Mouse (Mus musculus): Measurements from ENCODE around the gene Tecpr2. TPM values are rescaled to one million over a fixed set of nuclear protein-coding genes. Genes with fewer than 3 reads are reported as not detected.

Tecpr2 gene
- polyA plus RNA-seq, 1 experiment = 20.2 TPM

DNA sequence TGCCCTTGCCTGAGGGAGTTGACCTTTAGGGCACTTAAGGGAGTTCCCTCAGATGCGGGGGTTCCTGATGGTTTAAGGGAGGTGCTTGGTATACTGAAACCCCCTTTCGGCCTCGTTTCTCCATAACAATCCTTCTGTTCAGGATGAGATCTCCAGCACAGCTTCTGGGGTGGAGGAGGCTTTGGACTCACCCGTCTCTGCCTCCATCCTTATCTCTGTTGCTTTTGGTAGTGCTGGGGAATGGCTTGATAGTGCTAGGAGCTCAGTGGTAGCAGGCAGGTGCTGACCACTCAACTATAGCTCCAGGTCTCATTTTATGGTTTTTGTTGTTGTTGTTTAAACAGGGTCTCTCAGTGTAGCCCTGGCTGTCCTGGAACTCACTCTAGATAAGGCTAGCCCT is 77.0 kb downstream of the Tecpr2 start:
- TF ChIP-seq CTCF (IDR thresholded peaks at IDR 0.05; ENCODE audit: borderline replicate concordance, insufficient read depth, low read depth, low read length) = no peak
- TF ChIP-seq POLR2A (IDR thresholded peaks at IDR 0.05; ENCODE audit: borderline replicate concordance, insufficient read depth, low read length) = no peak
- H3K4me3 ChIP-seq (replicated peaks; ENCODE audit: insufficient read depth, low read depth, low read length) = no peak overlapping the region
- no peak for DNase-seq
- no peaks in the 10 kb centered on the region for H3K27me3 ChIP-seq (ENCODE audit: control insufficient read depth, insufficient read depth, low read length)
- WGBS = 95% methylated on average over 4 of the region's 4 CpGs
- H3K4me1 ChIP-seq (ENCODE audit: control insufficient read depth, insufficient read depth, low read length) = peaks cover 8% of the 10 kb centered on the region
- no peak overlapping the region for H3K27ac ChIP-seq (ENCODE audit: insufficient read depth, low read length)

DNA sequence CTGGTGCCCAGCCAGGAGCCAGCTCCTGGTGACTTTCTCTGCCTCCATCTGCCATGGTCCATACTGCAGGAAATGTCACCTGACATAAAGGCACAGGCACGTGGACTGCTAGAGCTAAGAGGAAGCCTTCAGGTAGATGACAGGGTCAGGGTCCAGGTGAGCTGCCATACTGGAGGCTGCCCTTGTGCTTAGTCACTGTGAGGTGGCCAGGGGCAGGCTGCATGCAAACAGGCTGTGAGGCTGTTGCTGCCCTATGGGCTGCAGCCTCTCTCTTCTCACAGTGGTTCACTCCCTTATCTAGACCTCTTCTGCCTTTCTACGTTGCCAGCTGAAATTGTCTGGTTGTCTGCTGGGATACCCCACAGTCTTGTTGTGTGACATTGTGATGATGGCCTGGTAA is 78.1 kb downstream of the Tecpr2 start:
- no peak for TF ChIP-seq POLR2A (IDR thresholded peaks at IDR 0.05; ENCODE audit: borderline replicate concordance, insufficient read depth, low read length)
- no peak for TF ChIP-seq CTCF (IDR thresholded peaks at IDR 0.05; ENCODE audit: borderline replicate concordance, insufficient read depth, low read depth, low read length)
- no peak overlapping the region for H3K4me3 ChIP-seq (replicated peaks; ENCODE audit: insufficient read depth, low read depth, low read length)
- no peak overlapping the region for H3K27ac ChIP-seq (ENCODE audit: insufficient read depth, low read length)
- H3K4me1 ChIP-seq (ENCODE audit: control insufficient read depth, insufficient read depth, low read length) = peaks cover 8% of the 10 kb centered on the region
- 81% methylated on average over 2 of the region's 2 CpGs for WGBS
- no peaks in the 10 kb centered on the region for H3K27me3 ChIP-seq (ENCODE audit: control insufficient read depth, insufficient read depth, low read length)
- no peak for DNase-seq

DNA sequence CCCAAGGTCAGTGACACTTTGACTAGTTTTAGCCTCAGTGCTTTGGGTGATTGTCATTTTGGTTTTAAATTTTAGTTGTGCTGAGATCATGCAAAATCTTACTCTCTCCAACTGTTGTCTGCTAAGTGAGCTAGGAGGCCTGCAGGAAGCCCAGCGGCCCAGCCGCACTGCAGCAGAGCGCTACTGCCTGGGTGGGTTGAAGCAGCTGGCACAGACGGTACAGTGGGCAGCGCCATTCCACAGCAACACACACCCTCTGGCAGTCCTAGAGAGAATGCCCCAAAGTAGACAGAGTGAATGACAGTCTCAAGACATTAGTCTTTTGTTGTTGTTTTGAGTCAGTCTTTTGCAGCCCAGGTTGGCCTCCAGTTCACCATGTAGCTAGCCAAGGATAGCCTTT is 81.3 kb downstream of the Tecpr2 start:
- H3K27me3 ChIP-seq (ENCODE audit: control insufficient read depth, insufficient read depth, low read length) = no peaks in the 10 kb centered on the region
- TF ChIP-seq CTCF (IDR thresholded peaks at IDR 0.05; ENCODE audit: borderline replicate concordance, insufficient read depth, low read depth, low read length) = no peak
- TF ChIP-seq POLR2A (IDR thresholded peaks at IDR 0.05; ENCODE audit: borderline replicate concordance, insufficient read depth, low read length) = no peak
- no peak overlapping the region for H3K27ac ChIP-seq (ENCODE audit: insufficient read depth, low read length)
- no peak overlapping the region for H3K4me3 ChIP-seq (replicated peaks; ENCODE audit: insufficient read depth, low read depth, low read length)
- WGBS = 88% methylated on average over 5 of the region's 5 CpGs
- DNase-seq = no peak
- peaks cover 26% of the 10 kb centered on the region for H3K4me1 ChIP-seq (ENCODE audit: control insufficient read depth, insufficient read depth, low read length)

DNA sequence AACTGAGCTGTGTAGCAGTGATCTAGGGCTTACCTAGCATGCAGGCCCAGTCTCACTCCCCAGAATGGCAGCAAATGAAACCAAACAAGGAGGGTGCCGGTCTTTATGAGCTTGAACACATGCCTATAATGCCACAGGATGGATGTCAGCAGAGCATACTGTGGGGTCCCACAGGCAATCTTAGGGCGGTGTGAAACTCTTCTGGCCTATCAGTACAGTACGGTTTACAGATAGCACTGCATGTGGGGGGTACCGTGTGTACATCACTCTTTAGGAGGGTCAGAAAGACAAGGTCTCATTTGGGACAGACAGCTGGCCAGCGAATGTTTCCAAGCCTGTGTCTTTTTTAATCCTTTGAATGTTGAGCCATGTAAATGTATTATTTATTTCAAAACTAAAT is 82.9 kb downstream of the Tecpr2 start:
- Histone ChIP-seq H3K4me1 (ENCODE audit: control insufficient read depth, insufficient read depth, low read length) (peaks cover 41% of the 10 kb centered on the region), H3K27me3 (ENCODE audit: control insufficient read depth, insufficient read depth, low read length) (no peaks in the 10 kb centered on the region), H3K4me3 (replicated peaks; ENCODE audit: insufficient read depth, low read depth, low read length) (no peak overlapping the region), H3K27ac (ENCODE audit: insufficient read depth, low read length) (no peak overlapping the region)
- no peak for TF ChIP-seq POLR2A (IDR thresholded peaks at IDR 0.05; ENCODE audit: borderline replicate concordance, insufficient read depth, low read length)
- no peak for TF ChIP-seq CTCF (IDR thresholded peaks at IDR 0.05; ENCODE audit: borderline replicate concordance, insufficient read depth, low read depth, low read length)
- WGBS = 91% methylated on average over 5 of the region's 5 CpGs
- no peak for DNase-seq

DNA sequence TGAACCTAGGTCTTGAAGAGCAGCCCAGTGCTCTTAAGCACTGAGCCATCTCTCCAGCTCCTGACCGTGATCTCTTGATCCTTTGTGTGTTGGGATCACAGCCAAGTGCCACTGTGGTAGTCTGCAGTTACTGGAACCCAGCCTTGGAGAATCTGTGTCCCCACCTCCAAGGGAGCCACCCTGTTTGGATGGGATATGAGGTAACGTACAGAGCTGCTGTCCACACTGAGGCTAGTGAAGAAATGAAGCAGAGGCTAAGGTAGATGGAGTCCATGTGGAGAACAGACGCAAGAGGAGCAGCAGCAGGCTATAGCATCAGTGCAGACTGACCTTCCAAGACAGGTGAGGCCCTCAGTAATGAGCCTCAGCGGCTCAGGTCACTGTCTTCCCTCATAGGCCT is 84.8 kb downstream of the Tecpr2 start:
- Histone ChIP-seq H3K27ac (ENCODE audit: insufficient read depth, low read length) (peak overlapping the region; percentile 59), H3K4me3 (replicated peaks; ENCODE audit: insufficient read depth, low read depth, low read length) (no peak overlapping the region), H3K27me3 (ENCODE audit: control insufficient read depth, insufficient read depth, low read length) (no peaks in the 10 kb centered on the region), H3K4me1 (ENCODE audit: control insufficient read depth, insufficient read depth, low read length) (peaks cover 47% of the 10 kb centered on the region)
- no peak for TF ChIP-seq POLR2A (IDR thresholded peaks at IDR 0.05; ENCODE audit: borderline replicate concordance, insufficient read depth, low read length)
- no peak for TF ChIP-seq CTCF (IDR thresholded peaks at IDR 0.05; ENCODE audit: borderline replicate concordance, insufficient read depth, low read depth, low read length)
- no peak for DNase-seq
- 35% methylated on average over 4 of the region's 4 CpGs for WGBS

DNA sequence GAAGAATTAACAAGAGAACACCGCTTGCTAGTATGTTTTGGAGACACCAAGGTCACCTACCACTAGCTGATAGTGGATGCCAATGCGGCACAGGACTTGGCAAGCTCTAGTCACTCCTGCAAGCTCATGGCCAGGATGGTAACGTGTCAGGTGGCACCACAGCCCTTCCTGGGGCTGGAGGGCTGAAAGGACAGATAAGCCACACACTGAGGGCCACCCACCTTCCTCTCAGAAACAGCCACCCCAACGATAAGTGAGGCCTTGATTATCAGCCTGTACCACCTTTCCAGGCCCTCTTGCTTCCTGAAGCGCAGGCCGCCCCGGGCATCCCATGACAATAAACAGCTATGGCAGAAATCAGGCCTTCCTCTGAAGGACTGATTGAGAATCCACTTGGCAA is 85.2 kb downstream of the Tecpr2 start:
- Histone ChIP-seq H3K27me3 (ENCODE audit: control insufficient read depth, insufficient read depth, low read length) (no peaks in the 10 kb centered on the region), H3K27ac (ENCODE audit: insufficient read depth, low read length) (peak overlapping the region; percentile 59), H3K4me1 (ENCODE audit: control insufficient read depth, insufficient read depth, low read length) (peaks cover 42% of the 10 kb centered on the region), H3K4me3 (replicated peaks; ENCODE audit: insufficient read depth, low read depth, low read length) (no peak overlapping the region)
- WGBS = 47% methylated on average over 7 of the region's 7 CpGs
- DNase-seq = peak; percentile 49 to 58
- TF ChIP-seq CTCF (IDR thresholded peaks at IDR 0.05; ENCODE audit: borderline replicate concordance, insufficient read depth, low read depth, low read length) (no peak), POLR2A (IDR thresholded peaks at IDR 0.05; ENCODE audit: borderline replicate concordance, insufficient read depth, low read length) (no peak)

DNA sequence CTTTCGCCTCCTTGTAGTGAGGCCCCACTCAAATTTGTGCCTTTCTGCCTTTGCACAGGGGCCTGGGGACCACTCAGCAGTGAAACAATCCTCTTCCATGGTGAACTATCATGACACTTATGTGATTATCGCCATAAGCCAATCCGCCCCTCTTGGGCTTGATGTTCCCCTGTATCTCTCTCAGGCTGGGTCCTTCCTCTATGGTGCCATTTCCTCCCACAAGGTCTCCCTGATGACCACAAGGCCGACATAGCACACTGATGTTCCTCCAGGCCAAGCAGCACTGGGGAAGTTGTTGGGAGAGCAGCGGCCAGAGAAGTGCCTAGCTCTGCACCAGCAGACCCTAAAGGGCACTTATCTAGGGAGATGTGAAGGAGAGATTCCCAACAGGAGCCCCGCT is 85.7 kb downstream of the Tecpr2 start:
- 89% methylated on average over 6 of the region's 6 CpGs for WGBS
- DNase-seq = no peak
- no peak for TF ChIP-seq POLR2A (IDR thresholded peaks at IDR 0.05; ENCODE audit: borderline replicate concordance, insufficient read depth, low read length)
- no peak for TF ChIP-seq CTCF (IDR thresholded peaks at IDR 0.05; ENCODE audit: borderline replicate concordance, insufficient read depth, low read depth, low read length)

DNA sequence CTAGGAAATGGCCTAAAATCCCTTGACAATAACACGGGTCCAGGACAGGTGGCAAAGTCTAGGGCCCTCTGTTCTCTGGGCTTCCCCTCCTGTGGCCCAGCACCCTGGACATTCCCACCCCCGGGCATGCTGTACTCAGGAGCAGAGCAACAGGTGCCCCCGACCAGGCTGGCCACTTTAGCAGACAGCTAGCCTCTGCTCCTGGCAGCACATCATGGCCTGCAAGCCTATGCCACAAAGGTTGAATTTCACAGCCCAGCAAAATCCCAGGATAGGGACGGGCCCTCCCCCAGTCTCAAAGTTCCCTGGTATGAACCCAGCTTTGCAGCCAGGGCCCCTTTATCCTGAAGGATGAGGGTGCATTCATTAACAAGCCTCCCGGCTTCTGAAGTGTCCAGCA is 86.3 kb downstream of the Tecpr2 start:
- no peak for DNase-seq
- Histone ChIP-seq H3K27me3 (ENCODE audit: control insufficient read depth, insufficient read depth, low read length) (no peaks in the 10 kb centered on the region), H3K27ac (ENCODE audit: insufficient read depth, low read length) (no peak overlapping the region), H3K4me3 (replicated peaks; ENCODE audit: insufficient read depth, low read depth, low read length) (no peak overlapping the region), H3K4me1 (ENCODE audit: control insufficient read depth, insufficient read depth, low read length) (peaks cover 40% of the 10 kb centered on the region)
- no peak for TF ChIP-seq POLR2A (IDR thresholded peaks at IDR 0.05; ENCODE audit: borderline replicate concordance, insufficient read depth, low read length)
- TF ChIP-seq CTCF (IDR thresholded peaks at IDR 0.05; ENCODE audit: borderline replicate concordance, insufficient read depth, low read depth, low read length) = no peak
- 81% methylated on average over 5 of the region's 5 CpGs for WGBS

More for the DNA sequence above, 85.7 kb downstream of the Tecpr2 start:
- H3K27ac ChIP-seq (ENCODE audit: insufficient read depth, low read length) = 0 out of 2 replicates have a peak overlapping the region, but pooled peaks have one; percentile 59
- H3K4me3 ChIP-seq (replicated peaks; ENCODE audit: insufficient read depth, low read depth, low read length) = no peak overlapping the region
- H3K27me3 ChIP-seq (ENCODE audit: control insufficient read depth, insufficient read depth, low read length) = no peaks in the 10 kb centered on the region
- H3K4me1 ChIP-seq (ENCODE audit: control insufficient read depth, insufficient read depth, low read length) = peaks cover 40% of the 10 kb centered on the region
